Mouse (Mus musculus) lung, postnatal 0 days (tissue): Measurements from ENCODE around the gene Vps45. TPM values are rescaled to one million over a fixed set of nuclear protein-coding genes. Genes with fewer than 3 reads are reported as not detected.

Experiments
- ATAC-seq: fragments of 200-750 bp; cut with Nextera tagmentation; 2 replicates; pipeline ENCODE4 v1.8.0; 2017; ENCODE audit warnings: moderate library complexity
- DNase-seq: peaks from one replicate; pipeline ENCODE4 v3.0.0-alpha.2; 2016; ENCODE audit warnings: low spot score
- H3K27ac ChIP-seq: fragments of 300-500 bp; sonication (generic); 2 replicates; pipeline ENCODE4 v1.5.1; 2014; ENCODE audit warnings: antibody characterized with exemption, mild to moderate bottlenecking, low read length, mixed read lengths
- H3K27me3 ChIP-seq: fragments of 300-500 bp; sonication (generic); replicated peaks from 2 replicates; pipeline ENCODE4 v1.6.1; 2014; ENCODE audit warnings: low read length, mixed read lengths; ENCODE audit not compliant: insufficient read depth
- H3K36me3 ChIP-seq: fragments of 300-500 bp; sonication (generic); 2 replicates; pipeline ENCODE4 v1.6.1; 2014; ENCODE audit warnings: low read length, mixed read lengths; ENCODE audit not compliant: insufficient read depth
- H3K4me1 ChIP-seq: fragments of 300-500 bp; sonication (generic); 2 replicates; pipeline ENCODE4 v1.6.1; 2014; ENCODE audit warnings: antibody characterized with exemption, low read depth, low read length, mixed read lengths; ENCODE audit not compliant: insufficient read depth
- H3K4me2 ChIP-seq: fragments of 300-500 bp; sonication (generic); replicated peaks from 2 replicates; pipeline ENCODE4 v1.6.1; 2014; ENCODE audit warnings: low read depth, mild to moderate bottlenecking, low read length, moderate library complexity, mixed read lengths
- H3K4me3 ChIP-seq: fragments of 300-500 bp; sonication (generic); 2 replicates; pipeline ENCODE4 v1.5.1; 2014; ENCODE audit warnings: low read depth, low read length
- H3K9ac ChIP-seq: fragments of 300-500 bp; sonication (generic); replicated peaks from 2 replicates; pipeline ENCODE4 v1.6.1; 2014; ENCODE audit warnings: low read depth, mild to moderate bottlenecking
- H3K9me3 ChIP-seq: fragments of 300-500 bp; sonication (generic); 2 replicates; pipeline ENCODE4 v1.6.1; 2016; ENCODE audit warnings: low read length, mixed read lengths
- CTCF ChIP-seq: IDR thresholded peaks from 2 replicates; pipeline ENCODE4 v1.5.1; 2016; ENCODE audit warnings: antibody characterized with exemption, mild to moderate bottlenecking
- EP300 ChIP-seq: IDR thresholded peaks from 2 replicates; pipeline ENCODE4 v1.6.1; 2016; ENCODE audit warnings: antibody characterized with exemption, mild to moderate bottlenecking, control low read depth
- WGBS: fragments of 180-500 bp; shearing (Covaris S2); extraction: QIAGEN DNeasy Blood & Tissue Kit; methylation state at CpG from one replicate; pipeline ENCODE4 v1.1.7; 2014; 5-methylcytosine and 5-hydroxymethylcytosine counted together
- polyA plus RNA-seq: library from polyadenylated mRNA; unstranded; fragments of >200 nt; fragmentation: Nextera tagmentation; extraction: Ambion mirVana; gene quantifications from 2 replicates; pipeline ENCODE4 v1.2.1, GENCODE M21; 2015

The Vps45 gene
- polyA plus RNA-seq, 1 experiment from 2014 or later: 32.8 TPM

GRCm38 (mm10) chr3:96082100-96082499, 23.8 kb upstream of the Vps45 start:
- WGBS: 79% methylated on average over 2 of the region's 2 CpGs
- ATAC-seq: no peak

GRCm38 (mm10) chr3:96081650-96082049, 23.4 kb upstream of the Vps45 start:
- ATAC-seq: no peak
- WGBS: 78% methylated on average over 4 of the region's 4 CpGs
- Histone ChIP-seq H3K9ac (no peak overlapping the region), H3K4me3 (no peak overlapping the region), H3K27me3 (no peaks in the 10 kb centered on the region), H3K36me3 (no peaks in the 10 kb centered on the region), H3K27ac (no peak overlapping the region), H3K4me2 (no peak overlapping the region), H3K9me3 (no peaks in the 10 kb centered on the region), H3K4me1 (no peaks in the 10 kb centered on the region)
- no peak for DNase-seq
- no peak for TF ChIP-seq EP300
- TF ChIP-seq CTCF: no peak

More at GRCm38 (mm10) chr3:96082100-96082499, 23.8 kb upstream of the Vps45 start:
- Histone ChIP-seq H3K4me2 (no peak overlapping the region), H3K9me3 (no peaks in the 10 kb centered on the region), H3K27me3 (no peaks in the 10 kb centered on the region), H3K4me1 (no peaks in the 10 kb centered on the region), H3K9ac (no peak overlapping the region), H3K4me3 (no peak overlapping the region), H3K27ac (no peak overlapping the region), H3K36me3 (no peaks in the 10 kb centered on the region)
- TF ChIP-seq EP300 (no peak), CTCF (no peak)
- no peak for DNase-seq

GRCm38 (mm10) chr3:96081006-96081405, 22.7 kb upstream of the Vps45 start:
- 48% methylated on average over 1 of the region's 1 CpGs for WGBS
- DNase-seq (peak; percentile 55), ATAC-seq (no peak)
- H3K27me3 ChIP-seq: no peaks in the 10 kb centered on the region
- no peaks in the 10 kb centered on the region for H3K9me3 ChIP-seq
- H3K36me3 ChIP-seq: no peaks in the 10 kb centered on the region
- no peaks in the 10 kb centered on the region for H3K4me1 ChIP-seq
- TF ChIP-seq EP300 (no peak), CTCF (peak; percentile 76)
- no peak overlapping the region for H3K27ac ChIP-seq
- no peak overlapping the region for H3K9ac ChIP-seq
- no peak overlapping the region for H3K4me2 ChIP-seq
- no peak overlapping the region for H3K4me3 ChIP-seq

- no peaks in the 10 kb centered on the region for H3K9me3 ChIP-seq
- H3K9ac ChIP-seq: no peak overlapping the region
- no peak overlapping the region for H3K4me3 ChIP-seq
- H3K4me1 ChIP-seq: no peaks in the 10 kb centered on the region
- TF ChIP-seq EP300 (no peak), CTCF (no peak)
- H3K36me3 ChIP-seq: no peaks in the 10 kb centered on the region
- no peak overlapping the region for H3K27ac ChIP-seq
- no peaks in the 10 kb centered on the region for H3K27me3 ChIP-seq
- no peak for DNase-seq
- WGBS: 52% methylated on average over 3 of the region's 3 CpGs
- H3K4me2 ChIP-seq: no peak overlapping the region
- ATAC-seq: no peak
Measured at GRCm38 (mm10) chr3:96078711-96079110, 20.4 kb upstream of the Vps45 start.

GRCm38 (mm10) chr3:96078066-96078465, 19.8 kb upstream of the Vps45 start:
- Histone ChIP-seq H3K36me3 (no peaks in the 10 kb centered on the region), H3K4me3 (no peak overlapping the region), H3K4me2 (no peak overlapping the region), H3K9ac (no peak overlapping the region), H3K27ac (no peak overlapping the region), H3K9me3 (no peaks in the 10 kb centered on the region), H3K27me3 (no peaks in the 10 kb centered on the region), H3K4me1 (no peaks in the 10 kb centered on the region)
- TF ChIP-seq CTCF (no peak), EP300 (no peak)
- 61% methylated on average over 6 of the region's 6 CpGs for WGBS
- DNase-seq (no peak), ATAC-seq (no peak)

GRCm38 (mm10) chr3:96072921-96073486, 14.7 kb upstream of the Vps45 start:
- Histone ChIP-seq H3K27me3 (no peaks in the 10 kb centered on the region), H3K4me1 (no peaks in the 10 kb centered on the region), H3K4me3 (no peak overlapping the region), H3K4me2 (no peak overlapping the region), H3K9me3 (no peaks in the 10 kb centered on the region), H3K36me3 (no peaks in the 10 kb centered on the region), H3K27ac (no peak overlapping the region), H3K9ac (no peak overlapping the region)
- WGBS: 71% methylated on average over 12 of the region's 12 CpGs
- no peak for TF ChIP-seq EP300
- TF ChIP-seq CTCF: no peak
- DNase-seq (no peak), ATAC-seq (no peak)

- Histone ChIP-seq H3K36me3 (no peaks in the 10 kb centered on the region), H3K4me3 (no peak overlapping the region), H3K9me3 (no peaks in the 10 kb centered on the region), H3K9ac (no peak overlapping the region), H3K27me3 (no peaks in the 10 kb centered on the region), H3K27ac (no peak overlapping the region), H3K4me2 (no peak overlapping the region), H3K4me1 (no peaks in the 10 kb centered on the region)
- ATAC-seq: no peak
- WGBS: 70% methylated on average over 4 of the region's 4 CpGs
- no peak for TF ChIP-seq CTCF
- TF ChIP-seq EP300: no peak
- no peak for DNase-seq
Measured at GRCm38 (mm10) chr3:96070241-96070640, 12.0 kb upstream of the Vps45 start.
